Mouse (Mus musculus): ENCODE data around the gene Cdc123.

Cdc123 gene

DNA sequence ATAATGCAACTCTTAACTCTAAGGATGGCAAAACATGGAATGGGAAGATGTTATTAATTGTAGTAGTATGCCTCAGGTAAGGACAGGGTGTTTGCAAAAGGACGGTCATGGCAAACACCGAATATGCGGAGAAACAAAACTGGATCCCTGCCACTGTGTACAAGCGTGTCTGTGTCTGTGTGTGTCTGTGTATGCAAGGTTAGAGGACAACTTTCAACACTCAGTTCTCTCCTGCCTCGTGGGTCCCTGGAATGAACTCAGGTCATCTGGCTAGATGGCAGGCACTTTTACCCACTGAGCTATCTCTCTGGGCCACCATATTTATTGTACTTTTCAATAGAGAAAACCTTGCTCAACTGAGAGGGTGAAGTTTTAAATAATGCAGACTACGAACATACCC is 22.5 kb downstream of the Cdc123 start:
- ChIA-PET POLR2A (interaction anchor here in 2 of 4 experiments (0.9 to 1.8 kb wide), 4 partner anchors 9 to 24 kb away, joined by 3 to 6 read pairs (median 5); no protein-coding TSS in a partner anchor), CTCF (interaction anchor here in 2 of 4 experiments (0.6 to 1.0 kb wide), 2 partner anchors 108 to 722 kb away, joined by 3 read pairs; partner anchors contain the start of gene Camk1d (in 1 of the 2))

GRCm38 (mm10) chr2:5821264-5821663 is 23.7 kb downstream of the Cdc123 start:
- CTCF ChIA-PET, result no interaction called here
- POLR2A ChIA-PET, result interaction anchor here in 2 of 4 experiments (1.0 to 1.9 kb wide), 5 partner anchors 10 to 107 kb away, joined by 3 to 14 read pairs (median 5); partner anchors contain the start of gene Camk1d (in 1 of the 2)

DNA sequence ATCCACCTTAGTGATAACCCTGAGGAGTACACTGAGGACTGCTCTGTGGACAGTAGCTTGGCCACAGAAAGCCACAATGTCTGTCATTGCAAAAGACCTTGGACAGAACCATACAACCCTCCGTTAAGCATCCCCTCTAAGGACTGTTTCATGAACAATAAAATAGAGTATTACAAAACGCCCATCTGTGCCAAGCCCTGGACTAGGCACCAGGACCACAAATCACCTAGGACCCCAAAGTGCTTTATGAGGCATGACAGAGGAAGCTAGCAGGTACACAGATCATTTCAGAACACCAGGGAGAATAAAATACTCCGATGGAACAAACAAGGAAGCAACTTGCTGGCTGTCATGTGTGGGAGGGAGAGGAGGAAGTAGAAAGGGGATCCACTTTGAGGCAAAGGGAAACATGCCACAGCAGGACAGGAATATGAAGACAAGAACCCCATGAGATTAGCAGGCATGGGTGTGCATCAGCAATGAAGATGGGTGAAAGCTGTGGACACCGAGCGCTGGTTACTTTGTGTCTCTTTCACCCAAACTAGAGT is 33.7 kb downstream of the Cdc123 start:
- CTCF ChIA-PET, result interaction anchor here in 1 of 4 experiments (1.4 kb wide), 1 partner anchor 10 kb away, joined by 3 read pairs; no protein-coding TSS in a partner anchor
- POLR2A ChIA-PET, result interaction anchor here in 3 of 4 experiments (0.6 to 4.7 kb wide), 25 partner anchors 9 to 767 kb away, joined by 3 to 47 read pairs (median 4); partner anchors contain the start of genes Cdc123 (in 2 of the 3), Nudt5 (in 2 of the 3) and Camk1d (in 1 of the 3)

DNA sequence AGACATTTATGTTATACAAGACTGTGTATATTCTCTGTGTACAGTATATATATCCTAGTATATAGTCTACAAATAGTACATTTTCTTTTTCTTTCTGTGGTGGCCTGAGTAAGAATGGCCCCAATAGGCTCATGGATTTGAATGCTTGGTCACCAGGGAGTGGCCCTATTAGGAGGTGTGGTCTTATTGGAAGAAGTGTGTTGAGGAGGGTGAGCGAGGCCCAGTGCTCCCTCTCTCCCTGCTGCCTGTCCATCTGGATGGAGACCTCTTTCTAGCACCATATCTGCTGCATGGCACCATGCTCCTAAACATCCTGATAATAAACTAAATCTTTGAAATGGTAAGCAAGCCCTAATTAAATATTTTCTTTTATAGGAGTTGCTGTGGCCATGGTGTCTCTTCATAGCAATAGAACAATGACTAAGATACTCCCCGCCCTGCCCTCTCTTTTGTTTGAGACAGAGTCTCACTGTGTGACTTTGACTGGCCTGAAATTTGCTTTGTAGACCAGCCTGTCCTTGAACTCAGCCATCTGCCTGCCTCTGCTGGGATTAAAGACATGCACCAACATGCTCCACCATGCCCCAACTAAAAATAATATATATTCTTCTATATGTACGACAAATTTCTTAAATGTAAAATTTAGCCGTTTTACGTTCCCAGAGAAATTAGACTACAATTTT is 34.8 kb downstream of the Cdc123 start:
- ChIA-PET POLR2A (interaction anchor here in 2 of 4 experiments (1.0 to 5.5 kb wide), 7 partner anchors 9 to 34 kb away, joined by 3 to 47 read pairs (median 8); partner anchors contain the start of genes Cdc123 (in 1 of the 2) and Nudt5 (in 1 of the 2)), CTCF (interaction anchor here in 1 of 4 experiments (1.4 kb wide), 1 partner anchor 9 kb away, joined by 3 read pairs; no protein-coding TSS in a partner anchor)

DNA sequence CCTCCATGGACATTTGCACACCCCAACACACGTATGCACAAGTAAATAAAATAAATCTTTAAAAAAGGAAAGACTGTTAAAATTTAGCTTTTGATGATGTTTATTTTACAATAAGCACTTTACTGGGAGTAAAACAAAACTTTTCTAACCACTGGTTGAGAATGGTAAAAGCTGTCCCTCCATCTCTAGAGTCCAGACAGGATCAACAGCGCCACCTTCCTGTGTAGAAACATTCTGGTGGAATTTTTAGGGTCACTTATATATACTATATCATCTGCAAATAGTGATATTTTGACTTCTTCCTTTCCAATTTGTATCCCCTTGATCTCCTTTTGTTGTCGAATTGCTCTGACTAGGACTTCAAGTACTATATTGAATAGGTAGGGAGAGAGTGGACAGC is 38.8 kb downstream of the Cdc123 start:
- ChIA-PET POLR2A (interaction anchor here (0.5 to 5.5 kb wide), 9 partner anchors 8 to 728 kb away, joined by 3 to 30 read pairs (median 3); partner anchors contain the start of gene Camk1d (in 2 of the 4)), CTCF (interaction anchor here in 3 of 4 experiments (0.6 to 4.5 kb wide), 7 partner anchors 8 to 92 kb away, joined by 3 to 17 read pairs (median 4); partner anchors contain the start of gene Camk1d (in 3 of the 3))

DNA sequence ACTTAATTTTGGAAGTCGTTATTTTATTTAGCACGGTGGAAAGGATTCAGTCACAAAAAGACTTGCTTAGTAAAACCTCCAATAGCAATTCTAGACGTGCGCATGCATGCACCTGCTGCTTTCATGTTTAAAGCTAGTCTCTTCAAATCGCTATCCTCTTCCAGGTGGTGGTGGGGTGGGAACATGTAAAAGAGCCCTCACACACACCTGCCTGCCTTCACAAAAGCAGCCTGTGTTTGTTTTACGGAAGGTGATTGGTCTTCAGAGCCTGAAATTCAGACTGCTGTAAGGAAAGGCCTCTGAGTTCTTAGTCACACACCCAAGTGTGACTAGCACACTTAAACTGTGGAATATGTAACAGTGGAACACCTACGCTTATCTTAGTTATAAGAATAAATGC is 39.7 kb downstream of the Cdc123 start:
- POLR2A ChIA-PET, result interaction anchor here in 3 of 4 experiments (0.9 to 5.5 kb wide), 8 partner anchors 7 to 181 kb away, joined by 3 to 30 read pairs (median 4); partner anchors contain the start of gene Camk1d (in 2 of the 3)
- CTCF ChIA-PET, result interaction anchor here in 2 of 4 experiments (1.5 to 4.5 kb wide), 2 partner anchors 9 to 91 kb away, joined by 3 to 17 read pairs (median 9); partner anchors contain the start of gene Camk1d (in 2 of the 2)

- CTCF ChIA-PET, result interaction anchor here in 2 of 4 experiments (0.5 to 4.5 kb wide), 2 partner anchors 90 to 706 kb away, joined by 3 to 17 read pairs (median 9); partner anchors contain the start of gene Camk1d (in 2 of the 2)
Observed at GRCm38 (mm10) chr2:5804440-5805045, 40.4 kb downstream of the Cdc123 start.

DNA sequence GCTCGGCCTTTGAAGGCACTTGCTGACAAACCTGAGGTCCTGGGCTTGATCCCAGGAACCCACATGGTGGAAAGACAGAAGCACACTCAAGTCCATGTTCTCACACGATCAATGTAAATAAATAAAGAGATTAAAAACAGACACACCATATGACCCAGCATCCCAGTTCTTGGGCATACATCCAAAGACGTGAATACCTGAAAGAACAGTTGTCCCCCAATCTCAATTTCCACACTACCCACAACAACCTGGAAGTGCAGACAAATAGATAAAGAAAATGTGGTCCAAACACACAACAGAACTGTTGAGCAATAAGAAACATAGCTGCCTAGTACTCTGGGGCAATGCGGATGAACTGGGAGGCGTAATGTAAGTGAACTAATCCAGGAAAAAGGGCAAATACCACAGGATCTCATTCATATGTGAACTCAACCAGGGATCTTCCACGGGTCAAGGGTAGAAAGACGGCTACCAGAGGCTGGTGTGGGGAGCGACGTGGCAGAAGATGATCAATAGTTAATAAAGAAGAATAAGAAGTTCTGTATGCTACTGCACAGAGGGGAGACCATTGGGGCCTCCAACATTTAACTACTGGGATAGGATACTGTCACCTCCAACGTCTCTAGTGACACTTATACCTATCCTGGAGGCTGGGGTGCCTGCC is 42.9 kb downstream of the Cdc123 start:
- ChIA-PET POLR2A (interaction anchor here in 3 of 4 experiments (0.6 to 3.2 kb wide), 7 partner anchors 8 to 626 kb away, joined by 3 to 23 read pairs (median 4); partner anchors contain the start of gene Camk1d (in 2 of the 3)), CTCF (interaction anchor here in 2 of 4 experiments (0.6 to 1.4 kb wide), 3 partner anchors 9 to 88 kb away, joined by 3 to 4 read pairs (median 4); partner anchors contain the start of gene Camk1d (in 1 of the 2))

More at GRCm38 (mm10) chr2:5804440-5805045, 40.4 kb downstream of the Cdc123 start:
- POLR2A ChIA-PET, result interaction anchor here in 2 of 4 experiments (0.9 to 5.5 kb wide), 6 partner anchors 7 to 181 kb away, joined by 3 to 30 read pairs (median 4); partner anchors contain the start of gene Camk1d (in 1 of the 2)

GRCm38 (mm10) chr2:5801182-5801640 is 43.8 kb downstream of the Cdc123 start:
- CTCF ChIA-PET, result interaction anchor here in 3 of 4 experiments (0.6 to 1.4 kb wide), 3 partner anchors 10 to 721 kb away, joined by 3 to 4 read pairs (median 3); partner anchors contain the start of gene Camk1d (in 1 of the 3)
- POLR2A ChIA-PET, result interaction anchor here in 3 of 4 experiments (0.8 to 3.2 kb wide), 6 partner anchors 8 to 87 kb away, joined by 3 to 23 read pairs (median 4); partner anchors contain the start of gene Camk1d (in 2 of the 3)

GRCm38 (mm10) chr2:5797816-5798672 is 46.9 kb downstream of the Cdc123 start:
- ChIA-PET CTCF (interaction anchor here in 2 of 4 experiments (0.5 to 1.4 kb wide), 7 partner anchors 9 to 1215 kb away, joined by 3 to 11 read pairs (median 3); partner anchors contain the start of gene Camk1d (in 1 of the 2)), POLR2A (interaction anchor here (0.5 to 5.1 kb wide), 36 partner anchors 8 to 1125 kb away, joined by 3 to 47 read pairs (median 4); partner anchors contain the start of genes Camk1d (in 2 of the 4), Cdc123 (in 2 of the 4), Nudt5 (in 2 of the 4) and Gm13199 (in 1 of the 4))

DNA sequence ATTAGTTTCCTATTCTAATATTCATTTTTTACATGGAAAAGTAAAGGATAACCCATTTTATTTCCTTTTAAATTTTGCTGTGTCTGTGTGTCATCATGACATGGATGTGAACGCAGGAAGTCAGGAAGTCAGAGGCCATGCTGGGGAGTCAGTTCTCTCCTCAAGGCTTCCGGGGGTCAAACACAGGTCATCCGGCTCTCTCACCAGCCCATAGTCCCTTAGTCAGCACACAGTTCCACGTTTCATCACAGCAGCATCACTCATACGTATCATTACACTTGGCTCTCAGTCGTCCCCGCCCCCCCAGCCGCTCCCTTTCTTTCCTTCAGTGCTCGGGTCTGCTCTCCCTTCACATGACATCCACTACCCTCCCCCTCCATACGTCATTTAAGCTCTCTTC is 51.2 kb downstream of the Cdc123 start:
- ChIA-PET POLR2A (interaction anchor here in 1 of 4 experiments (0.7 to 1.2 kb wide), 2 partner anchors 20 to 113 kb away, joined by 3 to 5 read pairs; no protein-coding TSS in a partner anchor), CTCF (no interaction called here)

GRCm38 (mm10) chr2:5792056-5792455 is 52.9 kb downstream of the Cdc123 start:
- ChIA-PET CTCF (no interaction called here), POLR2A (no interaction called here)

DNA sequence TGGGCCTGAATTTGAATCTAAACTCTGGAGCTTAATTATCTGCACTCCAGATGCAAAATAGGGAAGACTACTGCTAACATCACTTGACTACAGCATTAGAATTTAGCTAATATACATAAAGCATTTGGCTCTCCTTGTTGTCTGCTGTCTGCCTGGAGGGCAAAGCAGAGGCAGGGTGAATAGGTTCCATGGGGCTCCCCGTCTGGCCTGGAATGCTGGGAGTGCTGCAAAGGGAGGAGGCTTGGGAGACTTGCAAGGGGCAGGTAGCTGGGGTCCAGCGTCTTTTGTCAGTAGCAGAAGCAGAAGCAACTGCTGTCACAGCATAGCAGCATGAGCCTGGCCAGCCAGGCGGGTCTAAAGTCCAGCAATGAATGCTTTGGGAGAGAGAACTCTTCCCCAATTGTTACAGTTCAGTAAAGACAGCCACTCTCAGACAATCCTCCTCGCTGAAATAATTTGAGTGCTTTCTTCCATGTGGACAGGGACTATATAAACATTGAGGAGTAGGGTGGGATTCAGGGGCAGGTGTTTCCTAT is 55.3 kb downstream of the Cdc123 start:
- ChIA-PET POLR2A (interaction anchor here in 3 of 4 experiments (0.5 to 1.1 kb wide), 4 partner anchors 8 to 571 kb away, joined by 3 to 5 read pairs (median 3); no protein-coding TSS in a partner anchor), CTCF (interaction anchor here in 1 of 4 experiments (0.6 kb wide), 1 partner anchor 874 kb away, joined by 3 read pairs; no protein-coding TSS in a partner anchor)

DNA sequence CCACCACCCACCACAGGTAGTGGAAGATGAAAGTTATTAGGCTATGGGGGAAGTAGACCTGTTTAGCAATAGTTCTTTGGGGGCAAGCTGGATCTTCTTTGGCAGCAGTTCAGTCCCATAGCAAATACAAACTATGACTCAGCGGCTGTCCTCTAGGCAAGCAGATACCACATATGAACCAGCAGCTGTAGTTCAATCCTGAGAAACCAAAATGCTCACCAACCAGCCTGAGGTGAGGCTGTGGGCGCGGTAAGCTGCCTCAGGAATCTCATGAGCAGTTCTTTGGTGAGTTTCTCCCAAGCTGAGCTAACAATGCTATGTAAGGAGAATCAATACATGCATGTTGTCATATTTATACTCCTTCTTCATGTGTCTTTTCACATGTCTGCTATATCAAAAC is 57.6 kb downstream of the Cdc123 start:
- ChIA-PET POLR2A (interaction anchor here in 1 of 4 experiments (0.6 kb wide), 1 partner anchor 26 kb away, joined by 3 read pairs; no protein-coding TSS in a partner anchor), CTCF (no interaction called here)

GRCm38 (mm10) chr2:5772464-5772863 is 72.5 kb downstream of the Cdc123 start:
- CTCF ChIA-PET, result interaction anchor here in 1 of 4 experiments (1.0 kb wide), 1 partner anchor 46 kb away, joined by 3 read pairs; no protein-coding TSS in a partner anchor
- POLR2A ChIA-PET, result interaction anchor here in 2 of 4 experiments (1.0 to 1.2 kb wide), 2 partner anchors 12 to 26 kb away, joined by 3 to 5 read pairs; no protein-coding TSS in a partner anchor

All from embryonic stem cell, embryonic (primary cell).